Mouse (Mus musculus): ENCODE measurements at regions not wholly inside any gene's neighbourhood (a gene's known extent, or its start where the extent isn't known, plus 50 kb on each side); places are given as distances from the start of the nearest gene placed in this dataset.

DNA sequence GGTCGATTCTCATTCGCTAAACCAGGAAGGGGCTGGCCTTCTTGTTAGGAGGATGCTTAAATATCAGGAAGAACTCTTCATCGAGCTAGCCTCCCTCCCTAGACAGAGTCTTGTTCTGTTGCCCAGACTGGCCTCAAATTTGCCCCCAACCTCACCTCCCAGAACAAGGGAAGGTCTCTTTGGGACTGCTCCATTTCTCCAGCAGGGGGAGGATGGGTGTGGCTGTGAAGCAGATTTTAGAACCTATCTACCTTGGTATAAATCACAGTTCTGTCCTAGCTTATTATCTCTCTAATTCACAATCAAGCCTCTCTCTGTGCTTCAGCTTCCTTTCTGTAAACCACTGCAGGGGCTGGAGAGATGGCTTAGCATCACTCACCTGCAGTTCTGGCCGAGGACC lies 75.1 kb downstream of the Dmrta2 start:
- no peak for TF ChIP-seq POLR2A (IDR thresholded peaks at IDR 0.05; ENCODE audit: control insufficient read depth, extremely low read depth, insufficient read depth, low read length, poor library complexity)
- TF ChIP-seq CTCF (IDR thresholded peaks at IDR 0.05; ENCODE audit: borderline replicate concordance, control insufficient read depth, extremely low read depth, insufficient read depth, low read length, poor library complexity) = no peak

Measured in thymus, adult 2 months (tissue).